Mouse (Mus musculus) heart, postnatal 0 days (tissue): ENCODE data around the gene Gnptg. TPM values are rescaled to one million over a fixed set of nuclear protein-coding genes. Genes with fewer than 3 reads are reported as not detected.
"Not testable (repeated sequence)": the region's sequence is repeated elsewhere in the genome, so short reads cannot be mapped to it uniquely, and the experiment has no call there.

Source experiments
- ATAC-seq: fragments of 200-750 bp; cut with Nextera tagmentation; 2 replicates; pipeline ENCODE4 v1.8.0; 2017; ENCODE audit warnings: low read depth, moderate number of reproducible peaks, moderate library complexity; ENCODE audit not compliant: insufficient read depth
- DNase-seq: peaks from one replicate; pipeline ENCODE4 v3.0.0-alpha.2; 2016; ENCODE audit warnings: low spot score
- H3K27ac ChIP-seq: fragments of 300-500 bp; sonication (generic); 2 replicates; pipeline ENCODE4 v1.5.1; 2014; ENCODE audit warnings: low read depth, mild to moderate bottlenecking
- H3K27me3 ChIP-seq: fragments of 300-500 bp; sonication (generic); 2 replicates; pipeline ENCODE4 v1.6.1; 2014; ENCODE audit warnings: low read length, mixed read lengths; ENCODE audit not compliant: control insufficient read depth, insufficient read depth
- H3K36me3 ChIP-seq: fragments of 300-500 bp; sonication (generic); replicated peaks from 2 replicates; pipeline ENCODE4 v1.6.1; 2014; ENCODE audit warnings: low read length, mixed read lengths; ENCODE audit not compliant: control insufficient read depth, insufficient read depth
- H3K4me1 ChIP-seq: fragments of 300-500 bp; sonication (generic); 2 replicates; pipeline ENCODE4 v1.6.1; 2014; ENCODE audit warnings: antibody characterized with exemption; ENCODE audit not compliant: control insufficient read depth, insufficient read depth
- H3K4me2 ChIP-seq: fragments of 300-500 bp; sonication (generic); 2 replicates; pipeline ENCODE4 v1.6.1; 2014; ENCODE audit warnings: low read depth, mild to moderate bottlenecking, low read length, moderate library complexity
- H3K4me3 ChIP-seq: fragments of 300-500 bp; sonication (generic); 2 replicates; pipeline ENCODE4 v1.5.1; 2014; ENCODE audit warnings: low read depth, low read length
- H3K9ac ChIP-seq: fragments of 300-500 bp; sonication (generic); replicated peaks from 2 replicates; pipeline ENCODE4 v1.6.1; 2014; ENCODE audit warnings: low read depth, low read length, mixed read lengths
- H3K9me3 ChIP-seq: fragments of 300-500 bp; sonication (generic); replicated peaks from 2 replicates; pipeline ENCODE4 v1.6.1; 2016; ENCODE audit warnings: low read length; ENCODE audit not compliant: control insufficient read depth
- CTCF ChIP-seq: IDR thresholded peaks from 2 replicates; pipeline ENCODE4 v1.5.1; 2016; ENCODE audit warnings: antibody characterized with exemption, control low read depth, low read depth
- EP300 ChIP-seq: IDR thresholded peaks from 2 replicates; pipeline ENCODE4 v1.6.1; 2016; ENCODE audit warnings: antibody characterized with exemption, low read depth
- WGBS: fragments of 180-500 bp; shearing (Covaris S2); extraction: QIAGEN DNeasy Blood & Tissue Kit; methylation state at CpG from one replicate; pipeline ENCODE4 v1.1.7; 2014; 5-methylcytosine and 5-hydroxymethylcytosine counted together
- polyA plus RNA-seq: library from polyadenylated mRNA; unstranded; fragments of >200 nt; fragmentation: Nextera tagmentation; extraction: Ambion mirVana; gene quantifications from 2 replicates; pipeline ENCODE4 v1.2.1, GENCODE M21; 2015
- total RNA-seq: library from RNA; depleted of rRNA; stranded (reverse); fragments of >200 nt; gene quantifications from 2 replicates; pipeline ENCODE4 v1.2.3, GENCODE M21; 2014; ENCODE audit warnings: low replicate concordance

The Gnptg gene
- total and polyA plus RNA-seq, 2 experiments from 2014 or later: 21.0 to 24.2 TPM

- 71% methylated on average over 8 of the region's 8 CpGs for WGBS
- ATAC-seq: no peak
- no peak for DNase-seq
- Histone ChIP-seq H3K4me3 (no peak overlapping the region), H3K4me2 (no peak overlapping the region), H3K36me3 (no peaks in the 10 kb centered on the region), H3K27ac (no peak overlapping the region), H3K9ac (no peak overlapping the region), H3K9me3 (no peaks in the 10 kb centered on the region), H3K27me3 (peaks cover 17% of the 10 kb centered on the region), H3K4me1 (no peaks in the 10 kb centered on the region)
- TF ChIP-seq CTCF (no peak), EP300 (no peak)
These were observed 10.4 kb upstream of the Gnptg start for GRCm38 (mm10) chr17:25250181-25250835.

- Histone ChIP-seq H3K36me3 (peaks cover 4% of the 10 kb centered on the region), H3K4me2 (no peak overlapping the region), H3K4me3 (no peak overlapping the region), H3K4me1 (no peaks in the 10 kb centered on the region), H3K27me3 (no peaks in the 10 kb centered on the region; the same call in 1 of the 2 replicates), H3K9me3 (no peaks in the 10 kb centered on the region), H3K9ac (no peak overlapping the region), H3K27ac (no peak overlapping the region)
- WGBS: 71% methylated on average over 18 of the region's 18 CpGs
- no peak for ATAC-seq
- no peak for DNase-seq
- TF ChIP-seq EP300: no peak
- TF ChIP-seq CTCF: no peak
These were observed 8.3 kb upstream of the Gnptg start for GRCm38 (mm10) chr17:25248033-25248750.

GRCm38 (mm10) chr17:25244239-25244638 lies 4.3 kb upstream of the Gnptg start:
- 85% methylated on average over 16 of the region's 16 CpGs for WGBS
- no peak for TF ChIP-seq CTCF
- TF ChIP-seq EP300: no peak
- no peak overlapping the region for H3K4me3 ChIP-seq

GRCm38 (mm10) chr17:25243131-25243780 lies 3.3 kb upstream of the Gnptg start:
- H3K4me1 ChIP-seq: peaks cover 10% of the 10 kb centered on the region
- ATAC-seq: no peak
- no peak overlapping the region for H3K4me2 ChIP-seq
- peaks cover 12% of the 10 kb centered on the region for H3K36me3 ChIP-seq
- H3K27me3 ChIP-seq: no peaks in the 10 kb centered on the region
- no peaks in the 10 kb centered on the region for H3K9me3 ChIP-seq
- no peak overlapping the region for H3K27ac ChIP-seq
- no peak overlapping the region for H3K4me3 ChIP-seq
- DNase-seq: no peak
- TF ChIP-seq CTCF (no peak), EP300 (no peak)
- H3K9ac ChIP-seq: no peak overlapping the region
- 87% methylated on average over 11 of the region's 11 CpGs for WGBS

More at GRCm38 (mm10) chr17:25244239-25244638, 4.3 kb upstream of the Gnptg start:
- Histone ChIP-seq H3K36me3 (peaks cover 12% of the 10 kb centered on the region), H3K4me2 (no peak overlapping the region), H3K9me3 (no peaks in the 10 kb centered on the region), H3K4me1 (peaks cover 9% of the 10 kb centered on the region), H3K27me3 (no peaks in the 10 kb centered on the region), H3K9ac (no peak overlapping the region), H3K27ac (no peak overlapping the region)
- no peak for ATAC-seq
- DNase-seq: no peak

- peaks cover 7% of the 10 kb centered on the region for H3K4me1 ChIP-seq
- no peak overlapping the region for H3K4me3 ChIP-seq
- no peaks in the 10 kb centered on the region for H3K9me3 ChIP-seq
- ATAC-seq: no peak
- WGBS: 87% methylated on average over 9 of the region's 9 CpGs
- TF ChIP-seq EP300 (no peak), CTCF (no peak)
- peaks cover 20% of the 10 kb centered on the region for H3K36me3 ChIP-seq
- DNase-seq: no peak
- no peak overlapping the region for H3K27ac ChIP-seq
- no peak overlapping the region for H3K9ac ChIP-seq
- H3K4me2 ChIP-seq: no peak overlapping the region
- H3K27me3 ChIP-seq: no peaks in the 10 kb centered on the region
These were observed 4.3 kb downstream of the Gnptg start for GRCm38 (mm10) chr17:25235635-25236034.

- DNase-seq, H3K9ac ChIP-seq, H3K4me1 ChIP-seq, H3K27me3 ChIP-seq, H3K4me2 ChIP-seq, H3K27ac ChIP-seq, H3K9me3 ChIP-seq, H3K4me3 ChIP-seq: not testable (repeated sequence)
- peaks cover 39% of the 10 kb centered on the region for H3K36me3 ChIP-seq
- peak; percentile 68; the same call in 1 of the 2 replicates for ATAC-seq
- WGBS: 88% methylated on average over 5 of the region's 11 CpGs
These were observed 8.3 kb downstream of the Gnptg start for GRCm38 (mm10) chr17:25231621-25232020.
